ENCODE assay signal across 22 mouse cellular contexts in the genomic region with DNA sequence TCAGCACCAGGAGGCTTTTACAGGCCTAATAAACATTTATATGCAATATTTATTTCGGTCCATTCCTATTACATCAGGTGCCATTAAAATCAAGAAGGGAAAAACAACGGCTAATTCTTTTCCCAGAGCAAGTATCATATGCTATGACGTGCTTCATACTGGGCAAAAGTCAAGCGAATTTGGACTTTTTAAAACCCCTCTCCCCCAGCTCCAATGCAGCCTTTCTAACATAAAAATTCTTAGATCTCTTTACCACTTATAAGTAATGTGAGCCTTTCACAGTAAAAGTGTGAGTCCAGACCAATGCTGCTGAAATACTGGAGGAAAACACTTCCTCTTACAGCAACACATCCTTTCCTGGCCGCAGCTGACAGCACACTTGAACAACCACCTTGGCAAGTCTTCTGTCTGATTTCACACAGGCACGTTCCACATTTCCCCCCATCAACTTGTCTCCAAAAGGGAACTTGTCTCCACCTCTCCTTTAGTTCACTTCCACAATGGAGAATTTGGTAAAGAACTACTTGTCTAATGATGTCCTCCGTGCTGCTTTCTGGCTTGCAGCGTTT. TPM values are rescaled to one million over a fixed set of nuclear protein-coding genes. Genes with fewer than 3 reads are reported as not detected.
"Had no signal": no experiment of that assay in that cellular context is flagged by ENCODE, and none has a peak within 500 bp of the region (broad histone marks: within the 10 kb centered on the region; RNA-seq: fewer than 3 reads in every experiment).

No protein-coding gene starts in this region.

- H3K27ac ChIP-seq: layer of hippocampus, adult 2 months; liver, embryonic 14.5 days; midbrain, embryonic 10.5 days; neural tube, embryonic 15.5 days; stomach, postnatal 0 days had no signal

- H3K4me1 ChIP-seq: midbrain, embryonic 10.5 days; neural tube, embryonic 15.5 days had no signal

- H3K36me3 ChIP-seq: midbrain, embryonic 10.5 days; neural tube, embryonic 15.5 days had no signal

- DNase-seq: kidney, adult 18-20 months; kidney, postnatal 10 days; kidney, postnatal 4 days; lung, adult 18-20 months; midbrain, embryonic 14.5 days; right cerebral cortex, adult 18-20 months; right cerebral cortex, postnatal 25 days; thymus, adult 2 months; thymus, postnatal 25 days had no signal

- H3K9me3 ChIP-seq: midbrain, embryonic 10.5 days; neural tube, embryonic 15.5 days had no signal

- H3K27me3 ChIP-seq: neural tube, embryonic 15.5 days had no signal

- H3K9ac ChIP-seq: liver, embryonic 14.5 days; neural tube, embryonic 15.5 days had no signal

- H3K4me2 ChIP-seq: neural tube, embryonic 15.5 days had no signal

- H3K4me3 ChIP-seq: layer of hippocampus, adult 2 months; midbrain, embryonic 10.5 days; myocyte; neural tube, embryonic 15.5 days had no signal

RNA-seq across cellular contexts. Expression of a gene that starts 44.4 kb away (rescaled TPM):
- total RNA-seq: layer of hippocampus, adult 2 months; layer of hippocampus, postnatal 10 days; left cerebral cortex, postnatal 36 days; liver, adult 2 months had no signal
- polyA plus RNA-seq: kidney, embryonic 14.5 days; liver, adult 2 months; liver, embryonic 14.5 days; lung, embryonic 16.5 days; midbrain, embryonic 10.5 days; midbrain, embryonic 14.5 days; myocyte; neural tube, embryonic 11.5 days; neural tube, embryonic 15.5 days; small intestine, adult 2 months; stomach, postnatal 0 days; thymus, adult 2 months had no signal
